Mouse (Mus musculus) hindbrain, embryonic 11.5 days (tissue): Measurements from ENCODE around the gene Tsg101. TPM values are rescaled to one million over a fixed set of nuclear protein-coding genes. Genes with fewer than 3 reads are reported as not detected.

Experiments used
- ATAC-seq: fragments of 200-750 bp; cut with Nextera tagmentation; 2 replicates; pipeline ENCODE4 v1.8.0; 2017; ENCODE audit warnings: mild to moderate bottlenecking, moderate TSS enrichment, moderate library complexity; ENCODE audit not compliant: low FRiP score
- DNase-seq: peaks from one replicate; pipeline ENCODE4 v3.0.0-alpha.2; 2015; ENCODE audit warnings: low spot score
- H3K27ac ChIP-seq: fragments of 300-500 bp; sonication (generic); 2 replicates; pipeline ENCODE4 v1.5.1; 2014; ENCODE audit warnings: mild to moderate bottlenecking, low read depth, low read length
- H3K27me3 ChIP-seq: fragments of 300-500 bp; sonication (generic); 2 replicates; pipeline ENCODE4 v1.6.1; 2014; ENCODE audit warnings: mild to moderate bottlenecking, low read length, moderate library complexity, mixed read lengths; ENCODE audit not compliant: control insufficient read depth, insufficient read depth
- H3K36me3 ChIP-seq: fragments of 300-500 bp; sonication (generic); 2 replicates; pipeline ENCODE4 v1.6.1; 2014; ENCODE audit warnings: mild to moderate bottlenecking, low read length, moderate library complexity, mixed read lengths; ENCODE audit not compliant: control insufficient read depth, insufficient read depth
- H3K4me1 ChIP-seq: fragments of 300-500 bp; sonication (generic); replicated peaks from 2 replicates; pipeline ENCODE4 v1.6.1; 2014; ENCODE audit warnings: low read length, mixed read lengths; ENCODE audit not compliant: control insufficient read depth, insufficient read depth
- H3K4me2 ChIP-seq: fragments of 300-500 bp; sonication (generic); replicated peaks from 2 replicates; pipeline ENCODE4 v1.6.1; 2014; ENCODE audit warnings: mild to moderate bottlenecking, low read depth, low read length
- H3K4me3 ChIP-seq: fragments of 300-500 bp; sonication (generic); 2 replicates; pipeline ENCODE4 v1.5.1; 2014; ENCODE audit warnings: low read depth, low read length
- H3K9ac ChIP-seq: fragments of 300-500 bp; sonication (generic); 2 replicates; pipeline ENCODE4 v1.6.1; 2014; ENCODE audit warnings: low read depth, low read length
- H3K9me3 ChIP-seq: fragments of 300-500 bp; sonication (generic); 2 replicates; pipeline ENCODE4 v1.6.1; 2016; ENCODE audit warnings: low read length; ENCODE audit not compliant: control insufficient read depth
- whole genome bisulfite sequencing: fragments of 180-500 bp; shearing (Covaris S2); extraction: QIAGEN DNeasy Blood & Tissue Kit; methylation state at CpG from one replicate; pipeline ENCODE4 v1.1.7; 2014; 5-methylcytosine and 5-hydroxymethylcytosine counted together
- polyA plus RNA-seq: library from polyadenylated mRNA; unstranded; fragments of >200 nt; fragmentation: Nextera tagmentation; extraction: Ambion mirVana; gene quantifications from 2 replicates; pipeline ENCODE4 v1.2.1, GENCODE M21; 2014

Tsg101 gene
- polyA plus RNA-seq, 1 experiment from 2014 or later, result 380 TPM

DNA sequence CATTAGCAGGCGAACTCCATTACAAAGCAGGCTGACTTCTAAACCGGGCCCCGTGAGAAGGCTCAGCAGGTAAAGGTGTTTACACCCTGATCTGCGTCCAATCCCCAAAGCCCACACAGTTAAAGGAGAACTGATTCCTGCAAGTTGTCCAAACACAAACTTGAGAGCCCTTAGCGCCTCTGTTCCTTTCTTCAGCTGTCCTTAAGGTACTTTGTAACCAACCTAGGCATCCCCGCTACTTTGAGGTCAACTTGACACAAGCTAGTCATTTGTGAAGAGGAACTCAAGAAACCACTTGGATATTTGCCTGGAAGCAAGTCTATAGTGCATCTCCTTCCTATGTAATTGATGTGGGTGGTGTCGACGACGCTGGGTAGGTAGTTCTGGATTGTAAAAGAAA lies 62.3 kb downstream of the Tsg101 start:
- 0 out of 2 replicates have a peak, but pooled peaks cover 3% of the 10 kb centered on the region for H3K36me3 ChIP-seq
- 84% methylated on average over 9 of the region's 9 CpGs for WGBS
- no peak overlapping the region for H3K27ac ChIP-seq
- DNase-seq, result no peak
- no peaks in the 10 kb centered on the region for H3K4me1 ChIP-seq
- no peak overlapping the region for H3K4me3 ChIP-seq
- no peaks in the 10 kb centered on the region for H3K27me3 ChIP-seq
- no peak overlapping the region for H3K9ac ChIP-seq
- H3K4me2 ChIP-seq, result no peak overlapping the region
- H3K9me3 ChIP-seq, result no peaks in the 10 kb centered on the region
- no peak for ATAC-seq

DNA sequence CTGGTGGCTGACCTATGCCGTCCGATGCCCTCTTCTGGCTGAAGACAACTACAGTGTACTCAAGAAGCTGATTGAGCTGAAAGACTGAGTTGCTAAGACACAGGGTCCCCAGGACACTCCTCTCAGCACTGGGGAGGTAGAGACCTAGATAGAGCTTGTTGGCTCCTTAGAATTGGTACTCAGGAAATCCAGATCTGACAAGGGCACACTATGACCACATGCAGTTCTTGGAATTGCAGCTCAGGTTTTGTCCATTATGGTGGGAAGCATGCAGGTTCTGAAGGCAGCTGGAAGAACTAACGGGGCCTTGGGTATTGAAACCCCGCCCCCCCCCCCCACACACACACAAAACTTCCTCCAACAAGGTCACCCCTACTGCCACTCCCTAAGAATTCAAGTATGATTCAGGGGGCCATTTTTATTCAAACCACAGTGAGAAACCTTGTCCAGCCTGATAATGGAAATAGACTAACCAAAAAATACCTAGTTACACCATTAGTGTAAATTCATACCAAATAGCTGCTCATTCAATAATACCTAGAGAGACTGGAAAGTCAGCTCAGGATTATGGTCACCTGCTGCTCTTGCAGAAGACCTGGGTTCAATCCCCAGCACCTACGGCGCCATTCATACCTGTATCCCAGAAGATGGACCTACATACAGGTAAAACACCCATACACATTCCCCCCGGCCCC lies 63.8 kb downstream of the Tsg101 start:
- no peak overlapping the region for H3K4me2 ChIP-seq
- WGBS, result 72% methylated on average over 6 of the region's 7 CpGs
- no peaks in the 10 kb centered on the region for H3K9me3 ChIP-seq
- H3K27me3 ChIP-seq, result no peaks in the 10 kb centered on the region
- no peak for DNase-seq
- no peak overlapping the region for H3K9ac ChIP-seq
- peaks cover 7% of the 10 kb centered on the region; the same call in 1 of the 2 replicates for H3K36me3 ChIP-seq
- no peak overlapping the region for H3K4me3 ChIP-seq
- H3K27ac ChIP-seq, result no peak overlapping the region
- no peak for ATAC-seq
- H3K4me1 ChIP-seq, result no peaks in the 10 kb centered on the region

DNA sequence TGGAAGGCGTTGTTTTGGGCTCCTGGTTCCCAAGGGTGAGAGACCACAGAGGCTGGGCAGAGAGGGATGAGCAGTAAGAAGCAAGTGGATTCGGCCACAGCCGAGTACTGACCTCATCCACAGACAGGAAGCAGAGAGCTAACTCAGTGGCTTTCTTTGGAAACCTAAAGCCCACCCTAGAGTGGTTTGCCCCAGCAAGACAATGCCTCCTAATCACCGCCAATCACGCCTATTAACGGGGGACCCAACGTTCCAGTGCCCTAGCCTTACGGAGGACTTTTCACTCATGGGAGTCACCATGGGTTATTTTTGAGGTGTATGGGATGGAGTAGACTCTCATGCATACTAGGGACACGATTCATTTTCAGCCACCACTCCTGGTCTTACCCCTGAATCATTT lies 66.4 kb downstream of the Tsg101 start:
- no peak for ATAC-seq
- H3K27ac ChIP-seq, result no peak overlapping the region
- no peak overlapping the region for H3K4me2 ChIP-seq
- H3K9ac ChIP-seq, result no peak overlapping the region
- H3K36me3 ChIP-seq, result peaks cover 9% of the 10 kb centered on the region; the same call in 1 of the 2 replicates
- H3K4me3 ChIP-seq, result no peak overlapping the region
- H3K9me3 ChIP-seq, result no peaks in the 10 kb centered on the region
- WGBS, result 86% methylated on average over 9 of the region's 9 CpGs
- H3K27me3 ChIP-seq, result no peaks in the 10 kb centered on the region
- no peaks in the 10 kb centered on the region for H3K4me1 ChIP-seq
- no peak for DNase-seq

DNA sequence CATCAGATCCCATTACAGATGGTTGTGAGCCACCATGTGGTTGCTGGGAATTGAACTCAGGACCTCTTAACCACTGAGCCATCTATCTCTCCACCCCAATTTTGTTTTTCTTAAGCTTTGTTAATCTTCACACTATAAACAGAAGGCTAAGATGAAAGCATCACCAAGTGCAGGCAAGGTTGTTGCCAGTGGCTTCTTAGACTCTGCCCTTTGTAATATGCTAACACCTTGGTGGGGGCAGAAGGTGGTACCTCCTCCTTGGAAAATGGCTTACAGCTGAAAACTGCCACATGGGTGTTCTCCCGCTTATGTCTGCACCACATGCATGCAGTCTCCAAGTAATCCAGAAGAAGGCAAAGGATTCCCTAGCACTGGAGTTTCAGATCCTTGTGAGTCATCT lies 67.1 kb downstream of the Tsg101 start:
- H3K9me3 ChIP-seq, result no peaks in the 10 kb centered on the region
- WGBS, result 86% methylated on average over 1 of the region's 1 CpGs
- no peak for DNase-seq
- no peak overlapping the region for H3K4me3 ChIP-seq
- ATAC-seq, result no peak
- no peaks in the 10 kb centered on the region for H3K27me3 ChIP-seq
- H3K36me3 ChIP-seq, result peaks cover 9% of the 10 kb centered on the region; the same call in 1 of the 2 replicates
- no peak overlapping the region for H3K4me2 ChIP-seq
- H3K9ac ChIP-seq, result no peak overlapping the region
- H3K4me1 ChIP-seq, result no peaks in the 10 kb centered on the region
- H3K27ac ChIP-seq, result no peak overlapping the region

DNA sequence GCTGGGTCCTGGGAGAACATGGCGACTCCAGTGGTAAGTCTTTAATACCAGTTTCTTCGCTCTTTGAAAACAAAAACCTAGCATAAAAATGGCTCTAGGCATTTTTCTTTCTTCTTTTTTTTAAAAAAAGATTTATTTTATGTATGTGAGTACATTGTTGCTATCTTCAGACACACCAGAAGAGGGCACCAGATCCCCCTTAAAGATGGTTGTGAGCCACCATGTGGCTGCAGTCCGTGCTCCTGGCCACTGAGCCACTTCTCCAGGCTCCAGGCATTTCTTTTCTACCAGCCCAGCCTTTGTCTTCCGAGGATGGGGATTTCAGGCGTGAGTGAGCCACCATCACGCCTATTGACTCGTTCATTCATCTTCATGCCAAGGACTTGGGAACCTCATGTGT lies 68.7 kb downstream of the Tsg101 start:
- no peak overlapping the region for H3K9ac ChIP-seq
- DNase-seq (peak; percentile 35), ATAC-seq (no peak)
- H3K36me3 ChIP-seq, result peaks cover 9% of the 10 kb centered on the region; the same call in 1 of the 2 replicates
- no peak overlapping the region for H3K27ac ChIP-seq
- H3K4me3 ChIP-seq, result no peak overlapping the region
- no peak overlapping the region for H3K4me2 ChIP-seq
- no peaks in the 10 kb centered on the region for H3K9me3 ChIP-seq
- H3K27me3 ChIP-seq, result no peaks in the 10 kb centered on the region
- 58% methylated on average over 7 of the region's 7 CpGs for whole genome bisulfite sequencing
- no peaks in the 10 kb centered on the region for H3K4me1 ChIP-seq

DNA sequence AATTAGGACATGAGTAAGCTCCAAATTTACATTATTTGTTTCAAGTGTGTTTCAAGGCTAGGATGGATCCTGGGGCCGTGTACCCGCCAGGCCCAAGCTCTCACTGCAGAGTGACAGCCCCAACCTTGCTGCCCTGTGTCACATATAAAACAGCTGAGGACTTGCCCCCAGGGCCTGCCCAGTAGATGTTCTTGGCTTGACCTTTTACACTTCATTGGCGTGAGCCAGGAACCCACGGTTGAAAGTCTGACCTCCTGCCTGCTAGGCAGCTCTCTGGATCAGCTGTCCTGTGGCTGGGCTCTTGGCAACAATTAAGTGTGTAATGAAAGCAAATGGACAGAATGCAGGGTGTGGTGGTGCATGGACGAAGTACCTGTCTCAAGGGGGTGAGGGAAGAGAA lies 70.5 kb downstream of the Tsg101 start:
- H3K4me1 ChIP-seq, result peaks cover 3% of the 10 kb centered on the region; the same call in 1 of the 2 replicates
- no peak overlapping the region for H3K4me3 ChIP-seq
- no peaks in the 10 kb centered on the region for H3K9me3 ChIP-seq
- H3K27ac ChIP-seq, result no peak overlapping the region
- no peak for DNase-seq
- H3K27me3 ChIP-seq, result no peaks in the 10 kb centered on the region
- no peak for ATAC-seq
- 65% methylated on average over 5 of the region's 5 CpGs for WGBS
- no peak overlapping the region for H3K9ac ChIP-seq
- H3K36me3 ChIP-seq, result peaks cover 9% of the 10 kb centered on the region; the same call in 1 of the 2 replicates
- no peak overlapping the region for H3K4me2 ChIP-seq

DNA sequence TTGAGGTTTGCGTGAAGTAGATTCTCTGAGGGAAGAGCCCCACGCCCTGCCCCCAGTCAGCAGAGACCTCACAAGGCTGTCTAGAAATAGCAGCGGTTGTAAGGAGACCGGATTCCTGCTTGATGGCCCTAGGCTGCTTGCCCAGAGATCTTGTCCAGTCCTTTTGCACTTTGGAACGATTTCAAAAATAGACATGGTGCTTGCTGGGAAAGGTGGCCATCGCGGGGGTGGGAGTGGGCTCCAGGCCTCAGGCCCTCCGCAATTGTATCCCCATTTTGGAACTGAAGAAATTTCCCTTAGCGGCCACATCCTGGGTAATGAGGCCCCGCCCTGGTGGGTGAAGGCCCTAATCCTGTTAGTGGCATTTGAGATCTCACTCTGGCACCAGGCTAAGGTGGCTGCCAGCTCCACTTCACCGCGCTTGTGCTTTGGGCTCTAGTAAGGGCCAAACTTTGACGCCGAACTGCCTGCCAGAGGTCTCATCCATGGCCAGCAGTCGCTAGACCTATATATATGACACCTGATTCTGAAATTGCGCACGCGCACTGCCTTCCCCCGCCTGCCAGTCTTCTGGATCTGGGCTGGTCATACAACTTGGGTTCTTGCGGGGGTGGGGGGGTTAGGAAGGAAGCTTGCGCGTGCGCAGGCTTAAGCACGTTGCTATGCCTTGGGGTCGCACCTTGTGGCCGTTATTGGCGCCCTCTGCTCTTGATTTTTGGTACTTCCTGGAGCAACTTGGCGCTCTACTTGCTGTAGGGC lies 73.1 kb downstream of the Tsg101 start:
- H3K4me2 ChIP-seq, result peak overlapping the region; percentile 96
- H3K4me1 ChIP-seq, result peaks cover 3% of the 10 kb centered on the region; the same call in 1 of the 2 replicates
- H3K36me3 ChIP-seq, result peaks cover 6% of the 10 kb centered on the region; the same call in 1 of the 2 replicates
- H3K9me3 ChIP-seq, result no peaks in the 10 kb centered on the region
- DNase-seq (peak; percentile 78), ATAC-seq (peak; percentile 30)
- peak overlapping the region; percentile 92 for H3K9ac ChIP-seq
- H3K27me3 ChIP-seq, result no peaks in the 10 kb centered on the region
- H3K4me3 ChIP-seq, result peak overlapping the region; percentile 85
- under 1% methylated on average over 28 of the region's 28 CpGs for WGBS
- H3K27ac ChIP-seq, result no peak overlapping the region; the same call in 1 of the 2 replicates

DNA sequence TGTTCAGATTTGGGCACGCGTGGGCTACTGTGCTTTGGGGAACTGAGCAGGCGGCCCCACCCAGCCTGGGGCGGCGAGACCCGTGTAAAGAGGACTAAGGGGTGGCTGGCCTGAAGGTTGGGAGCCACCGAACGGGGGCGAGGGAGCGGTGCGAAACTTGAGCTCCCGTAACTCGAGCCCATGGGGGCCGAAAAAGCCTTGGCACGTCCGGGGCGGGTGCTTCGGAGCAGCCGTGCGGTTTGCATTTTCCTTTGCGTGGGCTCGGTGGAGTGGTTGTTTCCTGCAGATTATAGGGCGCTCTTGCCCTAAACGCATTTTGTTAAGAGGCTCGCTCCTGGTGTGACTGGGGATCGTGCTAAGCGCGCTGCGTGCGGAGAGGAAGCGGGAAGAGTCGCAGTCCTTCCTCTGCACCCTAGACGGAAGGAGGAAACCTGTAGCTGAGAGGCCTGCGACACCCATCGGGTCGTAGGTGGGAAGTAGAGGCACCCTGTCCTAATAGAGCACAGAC lies 73.7 kb downstream of the Tsg101 start:
- under 1% methylated on average over 36 of the region's 36 CpGs for WGBS
- Histone ChIP-seq H3K4me3 (peak overlapping the region; percentile 85), H3K9me3 (no peaks in the 10 kb centered on the region), H3K4me2 (peak overlapping the region; percentile 96), H3K36me3 (0 out of 2 replicates have a peak, but pooled peaks cover 2% of the 10 kb centered on the region), H3K27ac (no peak overlapping the region; the same call in 1 of the 2 replicates), H3K9ac (peak overlapping the region; percentile 92), H3K4me1 (peaks cover 3% of the 10 kb centered on the region; the same call in 1 of the 2 replicates), H3K27me3 (no peaks in the 10 kb centered on the region)
- DNase-seq (peak; percentile 66), ATAC-seq (no peak; the same call in 1 of the 2 replicates)
